Comparison of ENCODE assay signal across 9 mouse cellular contexts in genomic region chr16:31943980-31944379, GRCm38 (mm10). TPM values are rescaled to one million over a fixed set of nuclear protein-coding genes. Genes with fewer than 3 reads are reported as not detected.
DNase-seq lines count a peak whose midpoint lies in the region; ATAC-seq lines count a peak whose summit lies in the region.
"Had no signal": no experiment of that assay in that cellular context is flagged by ENCODE, and none has a peak within 500 bp of the region (broad histone marks: within the 10 kb centered on the region; RNA-seq: fewer than 3 reads in every experiment).

No protein-coding gene starts in this region.

- ATAC-seq in cerebellum, adult (ENCODE audit: insufficient number of reproducible peaks, low FRiP score, low TSS enrichment) = peak; percentile 50; the same call in 1 of the 2 replicates
- 0 out of 2 replicates have a peak, but pooled peaks have one; percentile 24 for ATAC-seq in forebrain, embryonic 14.5 days
- peak; percentile 60 for ATAC-seq in megakaryocyte-erythroid progenitor cell, adult 5-6 weeks (replicated peaks; ENCODE audit: low FRiP score, low TSS enrichment, poor library complexity, severe bottlenecking)

- H3K9ac ChIP-seq in forebrain, embryonic 14.5 days (ENCODE audit: low read length) = no peak overlapping the region
- H3K9ac ChIP-seq: limb, embryonic 13.5 days had no signal

- H3K9me3 ChIP-seq in forebrain, embryonic 14.5 days (replicated peaks; ENCODE audit: control insufficient read depth, low read length) = no peaks in the 10 kb centered on the region
- no peaks in the 10 kb centered on the region for H3K9me3 ChIP-seq in hindbrain, embryonic 10.5 days
- H3K9me3 ChIP-seq: limb, embryonic 13.5 days had no signal

- no peaks in the 10 kb centered on the region for H3K27me3 ChIP-seq in forebrain, embryonic 14.5 days (replicated peaks; ENCODE audit: control insufficient read depth, insufficient read depth, low read length)
- no peaks in the 10 kb centered on the region; the same call in 1 of the 2 replicates for H3K27me3 ChIP-seq in hindbrain, embryonic 10.5 days (ENCODE audit: insufficient read depth, poor library complexity, severe bottlenecking)
- H3K27me3 ChIP-seq: limb, embryonic 13.5 days had no signal

- 2% methylated on average over 10 of the region's 10 CpGs for WGBS in forebrain, embryonic 14.5 days
- WGBS in hindbrain, embryonic 10.5 days = 3% methylated on average over 10 of the region's 10 CpGs

- peak; percentile 60 for DNase-seq in Muller cell, postnatal 12 days (ENCODE audit: inconsistent ontology term)
- peak; percentile 79 for DNase-seq in forebrain, embryonic 14.5 days (ENCODE audit: low spot score)
- DNase-seq in hindbrain, embryonic 10.5 days (ENCODE audit: low spot score) = peak; percentile 81
- DNase-seq in layer of hippocampus, postnatal 14 days (ENCODE audit: low spot score in 2 of 2) = peak; percentile 77 to 80
- peak; percentile 80 for DNase-seq in right cerebral cortex, postnatal 25 days
- peak; percentile 65 for DNase-seq in yolk sac, embryonic 10.5 days (ENCODE audit: low spot score)

- H3K27ac ChIP-seq in forebrain, embryonic 14.5 days (ENCODE audit: low read depth, low read length) = no peak overlapping the region
- no peak overlapping the region for H3K27ac ChIP-seq in hindbrain, embryonic 10.5 days
- H3K27ac ChIP-seq: limb, embryonic 13.5 days had no signal

- no peak overlapping the region for H3K4me2 ChIP-seq in forebrain, embryonic 14.5 days (ENCODE audit: low read length)
- H3K4me2 ChIP-seq: limb, embryonic 13.5 days had no signal

- H3K4me3 ChIP-seq in forebrain, embryonic 14.5 days (ENCODE audit: low read depth, low read length) = no peak overlapping the region
- no peak overlapping the region for H3K4me3 ChIP-seq in hindbrain, embryonic 10.5 days
- H3K4me3 ChIP-seq: limb, embryonic 13.5 days had no signal

- H3K36me3 ChIP-seq in forebrain, embryonic 14.5 days (ENCODE audit: control insufficient read depth, insufficient read depth, low read length) = 0 out of 2 replicates have a peak, but pooled peaks cover 3% of the 10 kb centered on the region
- peaks cover 16% of the 10 kb centered on the region for H3K36me3 ChIP-seq in hindbrain, embryonic 10.5 days

- peaks cover 14% of the 10 kb centered on the region for H3K4me1 ChIP-seq in forebrain, embryonic 14.5 days (ENCODE audit: control insufficient read depth, insufficient read depth, low read length)
- peaks cover 34% of the 10 kb centered on the region for H3K4me1 ChIP-seq in hindbrain, embryonic 10.5 days (replicated peaks)

RNA-seq across cellular contexts. Expression of gene 0610012G03Rik, which starts 4.3 kb away (rescaled TPM):
- 127 and 136 TPM in 2 replicates for polyA plus RNA-seq in forebrain, embryonic 14.5 days (2014; fragmentation: Nextera tagmentation; extraction: Ambion mirVana)
- 91.4 and 104 TPM in 2 replicates for polyA plus RNA-seq in hindbrain, embryonic 10.5 days (2016; fragmentation: Nextera tagmentation; extraction: Ambion mirVana)
- total RNA-seq in layer of hippocampus, postnatal 14 days (2021) = 10 to 100 TPM; 49.5 to 50.8 TPM
- total RNA-seq in megakaryocyte-erythroid progenitor cell, adult 5-6 weeks (2014; fragmentation: Nextera tagmentation) = 35.2 and 39.0 TPM in 2 replicates
- 8.3 and 14.3 TPM in 2 replicates for total RNA-seq in megakaryocyte-erythroid progenitor cell, adult 5-6 weeks (2017)

RNA-seq across cellular contexts. Expression of gene Ncbp2, which starts 4.3 kb away (rescaled TPM):
- polyA plus RNA-seq in forebrain, embryonic 14.5 days (2014; fragmentation: Nextera tagmentation; extraction: Ambion mirVana) = 103 and 116 TPM in 2 replicates
- polyA plus RNA-seq in hindbrain, embryonic 10.5 days (2016; fragmentation: Nextera tagmentation; extraction: Ambion mirVana) = 122 and 135 TPM in 2 replicates
- 10 to 100 TPM; 47.8 to 52.5 TPM for total RNA-seq in layer of hippocampus, postnatal 14 days (2021)
- 47.7 and 57.6 TPM in 2 replicates for total RNA-seq in megakaryocyte-erythroid progenitor cell, adult 5-6 weeks (2014; fragmentation: Nextera tagmentation)
- total RNA-seq in megakaryocyte-erythroid progenitor cell, adult 5-6 weeks (2017) = 56.6 and 59.0 TPM in 2 replicates

RNA-seq across cellular contexts. Expression of gene Pigz, which starts 10.3 kb away (rescaled TPM):
- polyA plus RNA-seq in forebrain, embryonic 14.5 days (2014; fragmentation: Nextera tagmentation; extraction: Ambion mirVana) = 0.91 and 2.2 TPM in 2 replicates
- polyA plus RNA-seq in hindbrain, embryonic 10.5 days (2016; fragmentation: Nextera tagmentation; extraction: Ambion mirVana) = 1.6 and 2.0 TPM in 2 replicates
- 10 to 100 TPM; 10.5 to 13.1 TPM for total RNA-seq in layer of hippocampus, postnatal 14 days (2021)
- total RNA-seq in megakaryocyte-erythroid progenitor cell, adult 5-6 weeks (2014; fragmentation: Nextera tagmentation) = not detected in 2 replicates
- not detected in 2 replicates for total RNA-seq in megakaryocyte-erythroid progenitor cell, adult 5-6 weeks (2017)

RNA-seq across cellular contexts. Expression of gene Senp5, which starts 59.1 kb away (rescaled TPM):
- 7.5 and 9.5 TPM in 2 replicates for polyA plus RNA-seq in forebrain, embryonic 14.5 days (2014; fragmentation: Nextera tagmentation; extraction: Ambion mirVana)
- 18.4 and 19.0 TPM in 2 replicates for polyA plus RNA-seq in hindbrain, embryonic 10.5 days (2016; fragmentation: Nextera tagmentation; extraction: Ambion mirVana)
- 10 to 100 TPM; 40.0 to 43.4 TPM for total RNA-seq in layer of hippocampus, postnatal 14 days (2021)
- 17.0 and 17.2 TPM in 2 replicates for total RNA-seq in megakaryocyte-erythroid progenitor cell, adult 5-6 weeks (2014; fragmentation: Nextera tagmentation)
- total RNA-seq in megakaryocyte-erythroid progenitor cell, adult 5-6 weeks (2017) = 14.8 and 17.6 TPM in 2 replicates

Comparison
In these comparisons a context has a peak if more than half of its experiments do, and no peak if none do; other contexts are left out.
1. RNA of gene Pigz, which starts 10.3 kb away (total RNA-seq): 10.5 to 13.1 TPM in layer of hippocampus, postnatal 14 days; not detected in megakaryocyte-erythroid progenitor cell, adult 5-6 weeks; every median in the first group is over 10 times any median in the second.
2. Peak in every context shown above with its lines, with median percentiles within 50 percentile points of each other: DNase-seq and ATAC-seq.